Mouse (Mus musculus) G1E (cell line): Measurements from ENCODE around the gene Usp33. TPM values are rescaled to one million over a fixed set of nuclear protein-coding genes. Genes with fewer than 3 reads are reported as not detected.

ENCODE experiments used
- ATAC-seq: 2 replicates; pipeline ENCODE4 v1.8.0; 2016; ENCODE audit warnings: mild to moderate bottlenecking; ENCODE audit not compliant: insufficient number of reproducible peaks, poor library complexity, low FRiP score, severe bottlenecking; ENCODE audit errors: extremely low read depth
- DNase-seq: peaks from one replicate; pipeline ENCODE4 v3.0.0; 2012; ENCODE audit warnings: low spot score
- H3K27me3 ChIP-seq: 2 replicates; pipeline ENCODE4 v1.6.1; 2012; ENCODE audit warnings: mild to moderate bottlenecking, low read length, inconsistent platforms; ENCODE audit not compliant: insufficient read depth
- H3K36me3 ChIP-seq: replicated peaks from 2 replicates; pipeline ENCODE3; 2012; ENCODE audit warnings: mild to moderate bottlenecking, inconsistent platforms
- H3K4me1 ChIP-seq: 2 replicates; pipeline ENCODE4 v1.6.1; 2012; ENCODE audit warnings: low read depth, low read length, inconsistent platforms, mixed read lengths; ENCODE audit not compliant: insufficient read depth
- H3K4me3 ChIP-seq: 2 replicates; pipeline ENCODE4 v1.5.1; 2012; ENCODE audit warnings: low read depth, mild to moderate bottlenecking, inconsistent platforms, low read length, moderate library complexity, mixed read lengths
- H3K9me3 ChIP-seq: replicated peaks from 2 replicates; pipeline ENCODE4 v1.6.1; 2012; ENCODE audit warnings: inconsistent platforms
- CTCF ChIP-seq: IDR thresholded peaks from 2 replicates; pipeline ENCODE4 v1.5.1; 2012; ENCODE audit warnings: low read depth, low read length, inconsistent platforms, mixed read lengths
- GATA1 ChIP-seq: IDR thresholded peaks from 2 replicates; pipeline ENCODE4 v1.6.1; 2012; ENCODE audit warnings: borderline replicate concordance, low read length, inconsistent platforms, mixed read lengths
- GATA2 ChIP-seq: IDR thresholded peaks from 2 replicates; pipeline ENCODE4 v1.6.1; 2012; ENCODE audit warnings: low read depth, low read length, inconsistent platforms, borderline replicate concordance
- POLR2AphosphoS5 ChIP-seq: IDR thresholded peaks from 2 replicates; pipeline ENCODE4 v1.6.1; 2012; ENCODE audit warnings: low read depth, low read length, inconsistent platforms; ENCODE audit not compliant: insufficient replicate concordance
- TAL1 ChIP-seq: conservative IDR thresholded peaks from 2 replicates; pipeline ENCODE4 v1.6.1; 2012; ENCODE audit warnings: low read depth, low read length, inconsistent platforms, mixed read lengths
- polyA plus RNA-seq: library from polyadenylated mRNA; stranded (reverse); fragments of >175 nt; gene quantifications from 2 replicates; pipeline ENCODE4 v1.2.3, GENCODE M21; 2012
- total RNA-seq, 2 experiments: library from RNA; stranded (forward) in 1 of 2; stranded (reverse) in 1 of 2; fragments of 200-1000 nt in 1 of 2; fragments of >200 nt in 1 of 2; fragmentation: Nextera tagmentation in 1 of 2; gene quantifications; 2 replicates each; pipeline ENCODE4 v1.2.3; 2014 to 2017

Usp33 gene
- total and polyA plus RNA-seq, 3 experiments, result 16.8 to 108 (median 85.7) TPM

DNA sequence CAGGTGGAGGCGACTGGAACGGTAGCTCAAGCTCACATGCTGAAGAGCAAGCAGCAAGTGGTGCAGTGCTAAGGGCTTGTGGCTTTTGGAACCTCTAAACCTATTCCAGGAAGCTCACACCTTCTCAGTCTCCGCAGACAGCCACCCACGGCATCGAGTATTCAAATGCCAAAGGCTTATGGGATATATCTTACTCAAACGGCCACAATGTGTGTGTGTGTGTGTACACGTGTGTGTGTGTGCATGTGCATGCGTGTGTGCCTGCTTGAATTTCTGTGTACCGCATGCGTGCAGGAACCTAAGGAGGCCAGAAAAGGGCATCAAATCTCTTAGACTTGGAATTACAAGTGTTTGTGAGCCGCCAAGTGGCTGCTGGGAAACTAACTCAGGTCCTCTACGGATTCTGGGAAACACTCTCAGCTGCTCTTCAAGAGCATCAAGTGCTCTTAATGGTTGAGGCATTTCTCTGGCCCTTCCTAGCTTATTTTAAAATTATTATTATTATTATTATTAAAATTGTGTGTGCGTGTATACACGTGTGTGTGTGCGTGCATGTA is 3.2 kb upstream of the Usp33 start:
- no peak overlapping the region for H3K4me3 ChIP-seq

DNA sequence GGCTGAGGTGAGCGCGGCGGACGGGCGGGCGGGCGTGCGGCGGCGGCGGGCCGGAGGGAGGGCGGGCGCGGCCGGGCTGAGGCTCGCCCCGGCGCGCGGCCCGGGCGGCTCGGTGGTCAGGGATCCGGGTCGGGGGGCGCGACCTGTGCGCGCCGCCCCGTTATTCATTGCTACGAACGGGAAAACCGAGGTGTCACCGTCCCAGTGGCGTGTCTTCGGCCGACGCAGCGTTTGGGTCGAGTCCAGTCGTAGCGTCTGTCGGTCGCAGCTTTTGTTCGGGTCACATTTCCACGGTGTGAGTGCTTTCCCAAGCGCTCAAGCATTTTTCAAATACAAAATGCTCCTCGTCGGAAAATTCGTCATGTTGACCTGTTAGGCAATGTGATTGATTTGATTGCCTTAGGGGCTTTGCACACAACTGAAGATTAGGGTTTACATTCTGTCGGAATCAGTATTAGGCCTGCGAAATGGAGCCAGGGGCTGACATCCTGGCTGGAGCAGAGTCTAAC is 409 bp downstream of the Usp33 start:
- H3K4me3 ChIP-seq, result peak overlapping the region; percentile 88
- ATAC-seq (no peak), DNase-seq (no peak)
- peaks cover 39% of the 10 kb centered on the region for H3K4me1 ChIP-seq
- TF ChIP-seq GATA2 (no peak), GATA1 (no peak), TAL1 (no peak), CTCF (no peak), POLR2AphosphoS5 (no peak)
- H3K27me3 ChIP-seq, result no peaks in the 10 kb centered on the region
- H3K9me3 ChIP-seq, result no peaks in the 10 kb centered on the region
- H3K36me3 ChIP-seq, result peaks cover 25% of the 10 kb centered on the region

More for the DNA sequence above, 3.2 kb upstream of the Usp33 start:
- no peak for DNase-seq
- no peak for ATAC-seq
- no peak for TF ChIP-seq POLR2AphosphoS5
- no peak for TF ChIP-seq GATA1
- no peak for TF ChIP-seq TAL1
- TF ChIP-seq GATA2, result no peak
- no peak for TF ChIP-seq CTCF
- H3K36me3 ChIP-seq, result peaks cover 7% of the 10 kb centered on the region
- H3K27me3 ChIP-seq, result no peaks in the 10 kb centered on the region
- H3K9me3 ChIP-seq, result no peaks in the 10 kb centered on the region
- H3K4me1 ChIP-seq, result peaks cover 24% of the 10 kb centered on the region

- Histone ChIP-seq H3K9me3 (no peaks in the 10 kb centered on the region), H3K36me3 (peaks cover 28% of the 10 kb centered on the region), H3K4me3 (peak overlapping the region; percentile 88), H3K27me3 (no peaks in the 10 kb centered on the region), H3K4me1 (peaks cover 38% of the 10 kb centered on the region)
- DNase-seq (no peak), ATAC-seq (peak; percentile 36; the same call in 1 of the 2 replicates)
- TF ChIP-seq GATA1 (no peak), CTCF (no peak), POLR2AphosphoS5 (no peak)
Measured at GRCm38 (mm10) chr3:152347227-152347626, 949 bp downstream of the Usp33 start.

DNA sequence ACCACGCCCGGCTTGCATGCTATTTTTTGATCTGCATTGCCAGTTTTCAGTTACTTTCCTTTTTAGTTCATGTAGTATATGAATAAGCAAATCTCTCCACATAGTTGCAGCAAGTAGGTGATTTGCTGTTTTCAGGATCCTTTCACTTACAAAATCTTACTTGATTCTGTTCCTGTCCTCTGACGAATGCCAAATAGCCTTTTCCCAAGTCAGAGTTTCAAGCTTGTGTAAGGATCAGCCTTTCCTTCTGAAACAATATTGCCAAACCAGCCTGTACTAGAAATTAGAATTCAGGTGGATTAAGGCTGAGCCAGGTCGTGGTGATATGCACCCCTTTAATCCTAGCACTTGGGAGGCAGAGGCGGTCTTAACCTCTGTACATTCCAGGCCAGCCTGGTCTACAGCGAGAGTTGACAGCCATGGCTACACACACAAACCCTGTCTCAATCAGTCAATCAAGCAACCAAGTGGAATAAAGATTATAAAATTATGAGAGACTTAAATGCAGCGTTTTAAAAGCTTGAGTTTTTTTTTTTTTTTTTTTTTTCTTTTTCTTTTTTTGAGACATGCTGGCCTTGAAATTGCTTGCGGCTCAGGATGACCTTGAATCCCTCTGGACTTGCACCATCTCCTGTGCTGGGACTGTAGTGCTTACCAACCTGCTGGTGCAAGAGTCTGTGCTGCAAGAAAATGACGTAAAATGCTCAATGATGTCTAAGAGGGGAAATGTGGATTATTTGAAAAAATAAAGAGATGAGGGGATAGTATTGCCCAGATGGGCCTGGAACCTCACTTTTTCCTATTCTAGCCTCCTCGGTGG is 1.9 kb downstream of the Usp33 start:
- DNase-seq (no peak), ATAC-seq (no peak)
- Histone ChIP-seq H3K4me3 (no peak overlapping the region; the same call in 1 of the 2 replicates), H3K27me3 (no peaks in the 10 kb centered on the region), H3K4me1 (peaks cover 36% of the 10 kb centered on the region), H3K9me3 (no peaks in the 10 kb centered on the region), H3K36me3 (peaks cover 35% of the 10 kb centered on the region)
- TF ChIP-seq GATA1, result no peak
- no peak for TF ChIP-seq POLR2AphosphoS5
- no peak for TF ChIP-seq CTCF
- TF ChIP-seq GATA2, result no peak
- TF ChIP-seq TAL1, result no peak

GRCm38 (mm10) chr3:152350431-152350830 is 4.2 kb downstream of the Usp33 start:
- Histone ChIP-seq H3K4me1 (peaks cover 47% of the 10 kb centered on the region), H3K27me3 (no peaks in the 10 kb centered on the region), H3K36me3 (peaks cover 42% of the 10 kb centered on the region), H3K4me3 (no peak overlapping the region), H3K9me3 (no peaks in the 10 kb centered on the region)
- no peak for DNase-seq
- TF ChIP-seq POLR2AphosphoS5 (no peak), GATA1 (no peak), TAL1 (no peak), GATA2 (no peak), CTCF (no peak)
- ATAC-seq, result no peak

- Histone ChIP-seq H3K4me1 (peaks cover 50% of the 10 kb centered on the region), H3K9me3 (no peaks in the 10 kb centered on the region), H3K36me3 (peaks cover 42% of the 10 kb centered on the region), H3K27me3 (no peaks in the 10 kb centered on the region), H3K4me3 (no peak overlapping the region)
- ATAC-seq (no peak), DNase-seq (no peak)
- TF ChIP-seq POLR2AphosphoS5 (no peak), GATA2 (no peak), TAL1 (no peak), GATA1 (no peak), CTCF (no peak)
Measured at GRCm38 (mm10) chr3:152350966-152351365, 4.7 kb downstream of the Usp33 start.
